In the genomic region with DNA sequence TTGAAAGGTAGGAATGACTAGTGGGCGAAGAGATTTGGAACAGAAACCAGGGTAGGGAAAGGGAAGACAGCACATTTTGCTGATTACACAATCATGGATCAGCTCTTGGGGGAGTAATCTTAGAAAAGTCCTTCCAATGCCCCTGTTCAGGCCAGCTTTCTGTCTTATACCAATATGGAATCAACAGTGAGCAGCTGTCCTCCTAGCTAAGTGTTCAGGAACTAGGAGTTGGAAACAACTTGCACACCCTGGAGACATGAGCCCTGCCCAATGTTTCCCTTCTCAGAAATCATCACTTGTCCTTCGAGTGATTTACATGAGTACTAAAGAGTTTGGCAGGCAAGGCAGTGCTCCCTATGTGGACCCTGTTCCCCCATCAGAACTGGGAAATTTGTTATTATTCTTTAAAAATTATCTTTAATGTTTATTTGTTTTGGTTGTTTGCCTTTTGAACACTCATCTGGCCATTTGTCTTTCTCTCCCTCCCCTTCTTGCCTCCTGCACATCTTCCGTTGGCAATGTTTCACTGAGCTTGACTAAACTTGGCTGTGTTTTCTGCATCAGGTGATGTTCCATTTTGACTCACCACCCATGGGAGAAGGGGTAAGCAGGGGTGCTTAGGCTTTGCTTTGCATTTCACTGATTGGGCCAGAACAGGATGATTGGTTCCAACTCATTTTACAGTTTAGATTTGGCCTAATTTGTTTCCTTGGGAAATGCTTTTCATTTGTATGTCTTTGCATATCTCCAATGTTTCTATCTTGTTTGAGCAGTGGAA, we compare ENCODE assay signal across 31 mouse cellular contexts. TPM values are rescaled to one million over a fixed set of nuclear protein-coding genes. Genes with fewer than 3 reads are reported as not detected.
DNase-seq lines count a peak whose midpoint lies in the region; ATAC-seq and TF ChIP-seq lines count a peak whose summit lies in the region.
"Had no signal": no experiment of that assay in that cellular context is flagged by ENCODE, and none has a peak within 500 bp of the region (broad histone marks: within the 10 kb centered on the region; RNA-seq: fewer than 3 reads in every experiment).

No protein-coding gene starts in this region.

- peak; percentile 79 for ATAC-seq in lung, embryonic 16.5 days (ENCODE audit: low read depth)
- ATAC-seq: forebrain, postnatal 0 days; intestine, postnatal 0 days; liver, embryonic 12.5 days; liver, postnatal 0 days had no signal

- H3K4me2 ChIP-seq in lung, embryonic 16.5 days (ENCODE audit: low read depth, low read length), result no peak overlapping the region
- H3K4me2 ChIP-seq: embryonic facial prominence, embryonic 15.5 days; forebrain, embryonic 12.5 days; hindbrain, embryonic 14.5 days; liver, embryonic 12.5 days; midbrain, embryonic 12.5 days; neural tube, embryonic 13.5 days had no signal

- no peaks in the 10 kb centered on the region for H3K9me3 ChIP-seq in lung, embryonic 16.5 days (ENCODE audit: control insufficient read depth, low read length)
- H3K9me3 ChIP-seq: embryonic facial prominence, embryonic 15.5 days; forebrain, embryonic 12.5 days; liver, embryonic 12.5 days; megakaryocyte, embryonic 14.5 days; midbrain, embryonic 12.5 days; neural tube, embryonic 13.5 days had no signal

- no peak overlapping the region for H3K4me3 ChIP-seq in gastrocnemius, adult 2 months
- H3K4me3 ChIP-seq in lung, embryonic 16.5 days (ENCODE audit: low read length), result no peak overlapping the region
- H3K4me3 ChIP-seq: embryonic facial prominence, embryonic 15.5 days; forebrain, embryonic 12.5 days; heart, adult 2 months; liver, embryonic 12.5 days; megakaryocyte, embryonic 14.5 days; midbrain, embryonic 12.5 days; myocyte; neural tube, embryonic 13.5 days had no signal

- intact Hi-C loops in gastrocnemius, adult 2 months (cut with DNase I), result no loop called here
- intact Hi-C loops in gastrocnemius, postnatal 14 days (cut with DNase I; ENCODE audit: low total_unique reads), result no loop called here
- intact Hi-C loops in heart, postnatal 25 days (cut with DNase I), result no loop called here

- H3K27ac ChIP-seq in gastrocnemius, adult 2 months, result no peak overlapping the region
- no peak overlapping the region for H3K27ac ChIP-seq in lung, embryonic 16.5 days (ENCODE audit: low read length)
- H3K27ac ChIP-seq: embryonic facial prominence, embryonic 15.5 days; forebrain, embryonic 12.5 days; heart, adult 2 months; hindbrain, embryonic 14.5 days; liver, embryonic 12.5 days; midbrain, embryonic 12.5 days; neural tube, embryonic 13.5 days had no signal

- 69% methylated on average over 3 of the region's 3 CpGs for WGBS in lung, embryonic 16.5 days

- peak; percentile 20 for DNase-seq in gastrocnemius, adult 2 months
- no peak for DNase-seq in gastrocnemius, postnatal 14 days
- DNase-seq in heart, adult 8-10 months (ENCODE audit: low spot score), result peak; percentile 24
- no peak for DNase-seq in heart, postnatal 25 days (ENCODE audit: low spot score)
- DNase-seq in lung, adult 18-20 months, result no peak
- no peak for DNase-seq in cerebellum, adult 18-20 months
- DNase-seq: adrenal gland, postnatal 25 days; cerebellum, adult 11-12 months; cerebellum, postnatal 10 days; forebrain, postnatal 0 days; kidney, adult 9 months; kidney, postnatal 10 days; layer of hippocampus, postnatal 36 days; left cerebral cortex, postnatal 4 days; liver, postnatal 0 days; lung, postnatal 4 days; right cerebral cortex, postnatal 4 days; thymus, adult 2 months; thymus, postnatal 36 days had no signal

- H3K36me3 ChIP-seq in lung, embryonic 16.5 days (ENCODE audit: control insufficient read depth, insufficient read depth, low read length), result no peaks in the 10 kb centered on the region
- H3K36me3 ChIP-seq: embryonic facial prominence, embryonic 15.5 days; forebrain, embryonic 12.5 days; liver, embryonic 12.5 days; midbrain, embryonic 12.5 days; neural tube, embryonic 13.5 days had no signal

- no peaks in the 10 kb centered on the region for H3K27me3 ChIP-seq in lung, embryonic 16.5 days (ENCODE audit: control insufficient read depth, insufficient read depth, low read depth, low read length)
- H3K27me3 ChIP-seq: embryonic facial prominence, embryonic 15.5 days; liver, embryonic 12.5 days; midbrain, embryonic 12.5 days; neural tube, embryonic 13.5 days had no signal

- no peaks in the 10 kb centered on the region for H3K4me1 ChIP-seq in lung, embryonic 16.5 days (replicated peaks; ENCODE audit: control insufficient read depth, insufficient read depth, low read length)
- H3K4me1 ChIP-seq: embryonic facial prominence, embryonic 15.5 days; forebrain, embryonic 12.5 days; liver, embryonic 12.5 days; megakaryocyte, embryonic 14.5 days; midbrain, embryonic 12.5 days; neural tube, embryonic 13.5 days had no signal

- H3K9ac ChIP-seq in lung, embryonic 16.5 days (ENCODE audit: low read length), result no peak overlapping the region
- H3K9ac ChIP-seq: embryonic facial prominence, embryonic 15.5 days; forebrain, embryonic 12.5 days; forebrain, postnatal 0 days; hindbrain, embryonic 14.5 days; liver, embryonic 12.5 days; liver, postnatal 0 days; midbrain, embryonic 12.5 days; neural tube, embryonic 13.5 days had no signal

- TF ChIP-seq CTCF in gastrocnemius, adult 2 months (IDR thresholded peaks at IDR 0.05), result no peak

RNA-seq across cellular contexts. Expression of a gene that starts 13.3 kb away (rescaled TPM):
- 1 to 10 TPM in 1 of 2 experiments, under 1 TPM in 1; 0.41 to 1.8 TPM for total RNA-seq in gastrocnemius, adult 2 months (2021)
- total RNA-seq in gastrocnemius, postnatal 14 days (2021), result 1 to 10 TPM; 3.5 to 6.4 TPM
- 1 to 10 TPM in 2 of 4 experiments, under 1 TPM in 2; 0.52 to 1.8 (median 0.91) TPM for total RNA-seq in heart, adult 8-10 months (2022)
- 1 to 10 TPM in 1 of 2 experiments, under 1 TPM in 1; 0.99 to 1.1 TPM for total RNA-seq in heart, postnatal 25 days (2021)
- polyA plus RNA-seq in lung, embryonic 16.5 days (2015; fragmentation: Nextera tagmentation; extraction: Ambion mirVana), result 14.3 and 14.8 TPM in 2 replicates
- total RNA-seq: common myeloid progenitor, adult 5-6 weeks had no signal

Comparison
In these comparisons a context has a peak if more than half of its experiments do, and no peak if none do; other contexts are left out.
1. DNase-seq: peak in gastrocnemius, adult 2 months (single experiment) and heart, adult 8-10 months (single experiment); none in gastrocnemius, postnatal 14 days (single experiment), heart, postnatal 25 days (single experiment), lung, adult 18-20 months (0 of 2) and cerebellum, adult 18-20 months (0 of 2).